Mouse (Mus musculus): ENCODE data around the gene Opcml. TPM values are rescaled to one million over a fixed set of nuclear protein-coding genes. Genes with fewer than 3 reads are reported as not detected.

Gene Opcml
- polyA plus RNA-seq, 1 experiment = 0.06 TPM

DNA sequence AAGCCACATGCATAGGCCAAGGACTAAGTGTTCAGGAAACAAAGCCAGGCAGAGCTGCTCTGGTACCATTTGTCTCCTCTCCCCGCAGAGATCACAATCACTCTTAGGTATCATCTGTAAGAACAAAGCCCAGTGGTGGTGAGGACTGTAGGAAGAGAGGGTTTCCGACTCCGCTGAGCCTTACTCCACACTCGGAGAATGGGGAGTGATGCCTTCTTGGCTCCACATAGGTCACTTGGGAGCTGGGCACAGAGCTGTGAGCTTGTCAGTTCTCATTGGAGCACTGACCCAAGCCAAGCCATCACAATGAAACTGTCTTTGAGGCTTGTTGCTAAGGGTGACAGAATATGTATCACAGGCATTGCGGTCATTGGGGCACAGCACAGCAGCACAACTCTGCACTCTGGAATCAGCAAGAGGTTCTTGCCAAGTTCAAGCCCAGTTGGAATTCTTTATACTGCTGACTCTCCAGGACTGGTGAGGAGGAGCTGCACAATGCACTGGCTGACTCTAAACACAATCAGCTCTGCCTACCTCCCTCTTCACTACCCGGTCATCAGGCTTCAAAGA lies 517.0 kb downstream of the Opcml start:
- Histone ChIP-seq H3K79me2 (ENCODE audit: control insufficient read depth, insufficient read depth) (no peaks in the 10 kb centered on the region), H3K4me3 (ENCODE audit: insufficient read depth, poor library complexity, severe bottlenecking) (no peak overlapping the region), H3K79me3 (ENCODE audit: low read depth) (no peaks in the 10 kb centered on the region), H3K27me3 (ENCODE audit: control insufficient read depth, insufficient read depth, insufficient read length) (no peaks in the 10 kb centered on the region), H3ac (ENCODE audit: control insufficient read depth, insufficient read length, low read depth) (no peak overlapping the region), H3K36me3 (ENCODE audit: control insufficient read depth, insufficient read depth) (no peaks in the 10 kb centered on the region)
- TF ChIP-seq CTCF (IDR thresholded peaks at IDR 0.05; ENCODE audit: control insufficient read depth, insufficient read depth, insufficient read length) (no peak), MAX (IDR thresholded peaks at IDR 0.05) (no peak), USF1 (IDR thresholded peaks at IDR 0.05; ENCODE audit: low read depth) (no peak), FOSL1 (IDR thresholded peaks at IDR 0.05; ENCODE audit: insufficient read depth, low read length, poor library complexity, severe bottlenecking) (no peak), MYOD1 (IDR thresholded peaks at IDR 0.05; ENCODE audit: control insufficient read depth, insufficient read length, low read depth) (no peak), MYOG (IDR thresholded peaks at IDR 0.05; ENCODE audit: control insufficient read depth, extremely low read depth, insufficient read length) (no peak), CEBPB (IDR thresholded peaks at IDR 0.05; ENCODE audit: low read depth) (no peak)

DNA sequence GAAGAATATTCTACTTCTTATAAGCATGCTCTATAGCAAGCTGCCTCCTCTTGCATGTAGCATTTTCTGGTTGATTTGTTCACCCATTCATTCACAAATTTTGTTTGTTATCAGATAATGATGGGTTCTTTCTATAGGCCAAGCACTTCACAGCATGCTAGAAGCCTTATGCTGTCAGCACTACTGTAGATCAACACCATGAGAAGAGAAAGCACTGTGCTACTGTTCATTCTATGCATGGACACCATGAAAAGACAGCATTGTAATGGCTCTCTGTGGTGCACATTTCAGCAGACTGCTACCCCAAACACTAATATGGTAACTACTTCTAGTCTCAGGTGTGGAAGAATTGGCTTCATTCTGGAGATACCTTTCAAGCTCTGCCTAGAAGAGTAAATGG lies 527.3 kb downstream of the Opcml start:
- Histone ChIP-seq H3K4me3 (ENCODE audit: insufficient read depth, poor library complexity, severe bottlenecking) (no peak overlapping the region), H3K79me2 (ENCODE audit: control insufficient read depth, insufficient read depth) (no peaks in the 10 kb centered on the region), H3K27me3 (ENCODE audit: control insufficient read depth, insufficient read depth, insufficient read length) (no peaks in the 10 kb centered on the region), H3K79me3 (ENCODE audit: low read depth) (no peaks in the 10 kb centered on the region), H3K36me3 (ENCODE audit: control insufficient read depth, insufficient read depth) (no peaks in the 10 kb centered on the region), H3ac (ENCODE audit: control insufficient read depth, insufficient read length, low read depth) (no peak overlapping the region)
- TF ChIP-seq CTCF (IDR thresholded peaks at IDR 0.05; ENCODE audit: control insufficient read depth, insufficient read depth, insufficient read length) (no peak), USF1 (IDR thresholded peaks at IDR 0.05; ENCODE audit: low read depth) (no peak)

GRCm38 (mm10) chr9:28319021-28319755 lies 528.6 kb downstream of the Opcml start:
- H3K36me3 ChIP-seq (ENCODE audit: control insufficient read depth, insufficient read depth) = no peaks in the 10 kb centered on the region
- H3ac ChIP-seq (ENCODE audit: control insufficient read depth, insufficient read length, low read depth) = no peak overlapping the region
- H3K79me3 ChIP-seq (ENCODE audit: low read depth) = no peaks in the 10 kb centered on the region
- H3K27me3 ChIP-seq (ENCODE audit: control insufficient read depth, insufficient read depth, insufficient read length) = no peaks in the 10 kb centered on the region
- no peak overlapping the region for H3K4me3 ChIP-seq (ENCODE audit: insufficient read depth, poor library complexity, severe bottlenecking)
- no peaks in the 10 kb centered on the region for H3K79me2 ChIP-seq (ENCODE audit: control insufficient read depth, insufficient read depth)
- TF ChIP-seq USF1 (IDR thresholded peaks at IDR 0.05; ENCODE audit: low read depth) = no peak
- no peak for TF ChIP-seq FOSL1 (IDR thresholded peaks at IDR 0.05; ENCODE audit: insufficient read depth, low read length, poor library complexity, severe bottlenecking)
- no peak for TF ChIP-seq CTCF (IDR thresholded peaks at IDR 0.05; ENCODE audit: control insufficient read depth, insufficient read depth, insufficient read length)
- no peak for TF ChIP-seq MYOG (IDR thresholded peaks at IDR 0.05; ENCODE audit: control insufficient read depth, extremely low read depth, insufficient read length)
- no peak for TF ChIP-seq MYOD1 (IDR thresholded peaks at IDR 0.05; ENCODE audit: control insufficient read depth, insufficient read length, low read depth)
- TF ChIP-seq CEBPB (IDR thresholded peaks at IDR 0.05; ENCODE audit: low read depth) = no peak
- no peak for TF ChIP-seq MAX (IDR thresholded peaks at IDR 0.05)

- Histone ChIP-seq H3K36me3 (ENCODE audit: control insufficient read depth, insufficient read depth) (no peaks in the 10 kb centered on the region), H3K79me3 (ENCODE audit: low read depth) (no peaks in the 10 kb centered on the region), H3ac (ENCODE audit: control insufficient read depth, insufficient read length, low read depth) (no peak overlapping the region), H3K79me2 (ENCODE audit: control insufficient read depth, insufficient read depth) (no peaks in the 10 kb centered on the region), H3K27me3 (ENCODE audit: control insufficient read depth, insufficient read depth, insufficient read length) (no peaks in the 10 kb centered on the region), H3K4me3 (ENCODE audit: insufficient read depth, poor library complexity, severe bottlenecking) (no peak overlapping the region)
- TF ChIP-seq CEBPB (IDR thresholded peaks at IDR 0.05; ENCODE audit: low read depth) (no peak), USF1 (IDR thresholded peaks at IDR 0.05; ENCODE audit: low read depth) (no peak), MYOD1 (IDR thresholded peaks at IDR 0.05; ENCODE audit: control insufficient read depth, insufficient read length, low read depth) (no peak), FOSL1 (IDR thresholded peaks at IDR 0.05; ENCODE audit: insufficient read depth, low read length, poor library complexity, severe bottlenecking) (no peak), CTCF (IDR thresholded peaks at IDR 0.05; ENCODE audit: control insufficient read depth, insufficient read depth, insufficient read length) (no peak)
Observed at GRCm38 (mm10) chr9:28319802-28320201, 529.2 kb downstream of the Opcml start.

GRCm38 (mm10) chr9:28327985-28328384 lies 537.4 kb downstream of the Opcml start:
- TF ChIP-seq USF1 (IDR thresholded peaks at IDR 0.05; ENCODE audit: low read depth) (no peak), FOSL1 (IDR thresholded peaks at IDR 0.05; ENCODE audit: insufficient read depth, low read length, poor library complexity, severe bottlenecking) (no peak), MYOD1 (IDR thresholded peaks at IDR 0.05; ENCODE audit: control insufficient read depth, insufficient read length, low read depth) (no peak), MYOG (IDR thresholded peaks at IDR 0.05; ENCODE audit: control insufficient read depth, extremely low read depth, insufficient read length) (no peak), MAX (IDR thresholded peaks at IDR 0.05) (no peak), CEBPB (IDR thresholded peaks at IDR 0.05; ENCODE audit: low read depth) (no peak), CTCF (IDR thresholded peaks at IDR 0.05; ENCODE audit: control insufficient read depth, insufficient read depth, insufficient read length) (no peak)
- H3K79me3 ChIP-seq (ENCODE audit: low read depth) = no peaks in the 10 kb centered on the region
- no peaks in the 10 kb centered on the region for H3K36me3 ChIP-seq (ENCODE audit: control insufficient read depth, insufficient read depth)
- H3ac ChIP-seq (ENCODE audit: control insufficient read depth, insufficient read length, low read depth) = no peak overlapping the region
- no peak overlapping the region for H3K4me3 ChIP-seq (ENCODE audit: insufficient read depth, poor library complexity, severe bottlenecking)
- H3K27me3 ChIP-seq (ENCODE audit: control insufficient read depth, insufficient read depth, insufficient read length) = no peaks in the 10 kb centered on the region
- no peaks in the 10 kb centered on the region for H3K79me2 ChIP-seq (ENCODE audit: control insufficient read depth, insufficient read depth)

GRCm38 (mm10) chr9:28328434-28328833 lies 537.9 kb downstream of the Opcml start:
- Histone ChIP-seq H3K4me3 (ENCODE audit: insufficient read depth, poor library complexity, severe bottlenecking) (no peak overlapping the region), H3K79me2 (ENCODE audit: control insufficient read depth, insufficient read depth) (no peaks in the 10 kb centered on the region), H3ac (ENCODE audit: control insufficient read depth, insufficient read length, low read depth) (no peak overlapping the region), H3K79me3 (ENCODE audit: low read depth) (no peaks in the 10 kb centered on the region), H3K27me3 (ENCODE audit: control insufficient read depth, insufficient read depth, insufficient read length) (no peaks in the 10 kb centered on the region), H3K36me3 (ENCODE audit: control insufficient read depth, insufficient read depth) (no peaks in the 10 kb centered on the region)
- TF ChIP-seq USF1 (IDR thresholded peaks at IDR 0.05; ENCODE audit: low read depth) (no peak), MYOD1 (IDR thresholded peaks at IDR 0.05; ENCODE audit: control insufficient read depth, insufficient read length, low read depth) (no peak), CEBPB (IDR thresholded peaks at IDR 0.05; ENCODE audit: low read depth) (no peak), CTCF (IDR thresholded peaks at IDR 0.05; ENCODE audit: control insufficient read depth, insufficient read depth, insufficient read length) (no peak), FOSL1 (IDR thresholded peaks at IDR 0.05; ENCODE audit: insufficient read depth, low read length, poor library complexity, severe bottlenecking) (no peak), MAX (IDR thresholded peaks at IDR 0.05) (no peak)
